Mouse (Mus musculus) C2C12 (cell line): ENCODE measurements around the gene Ccdc180.

Experiments used
- CTCF ChIP-seq: IDR thresholded peaks from one replicate; pipeline ENCODE4 v1.5.1; 2011; ENCODE audit not compliant: control insufficient read depth, insufficient read depth, insufficient read length
- FOSL1 ChIP-seq: IDR thresholded peaks from one replicate; pipeline ENCODE4 v1.8.0; 2011; ENCODE audit warnings: mild to moderate bottlenecking, low read length; ENCODE audit not compliant: poor library complexity, insufficient read depth, severe bottlenecking
- MAX ChIP-seq: IDR thresholded peaks from one replicate; pipeline ENCODE4 v1.6.1; 2011; ENCODE audit warnings: mild to moderate bottlenecking, control low read depth
- MYOD1 ChIP-seq: IDR thresholded peaks from one replicate; pipeline ENCODE4 v1.6.1; 2011; ENCODE audit warnings: low read depth; ENCODE audit not compliant: control insufficient read depth, insufficient read length
- MYOG ChIP-seq: IDR thresholded peaks from one replicate; pipeline ENCODE4 v1.6.1; 2011; ENCODE audit not compliant: control insufficient read depth, insufficient read length; ENCODE audit errors: extremely low read depth
- USF1 ChIP-seq: IDR thresholded peaks from one replicate; pipeline ENCODE4 v1.6.1; 2011; ENCODE audit warnings: low read depth, mild to moderate bottlenecking, control low read depth, moderate library complexity

GRCm38 (mm10) chr4:45911876-45912275, 21.8 kb downstream of the Ccdc180 start:
- TF ChIP-seq MAX (no peak), CTCF (no peak), USF1 (no peak), FOSL1 (no peak), MYOG (no peak), MYOD1 (no peak)
